Mouse (Mus musculus) stomach, postnatal 0 days (tissue): ENCODE measurements around the gene Pin1.

Experiments
- CTCF ChIP-seq: IDR thresholded peaks from 2 replicates; pipeline ENCODE4 v1.5.1; 2016; ENCODE audit warnings: antibody characterized with exemption, low read depth, mild to moderate bottlenecking, moderate library complexity
- EP300 ChIP-seq: optimal IDR thresholded peaks from 2 replicates; pipeline ENCODE3; 2016; ENCODE audit warnings: antibody characterized with exemption

GRCm38 (mm10) chr9:20681546-20682388 is 29.9 kb downstream of the Pin1 start:
- TF ChIP-seq CTCF (no peak), EP300 (no peak)
